Mouse (Mus musculus): ENCODE measurements around the gene Myo15. TPM values are rescaled to one million over a fixed set of nuclear protein-coding genes. Genes with fewer than 3 reads are reported as not detected.

Gene Myo15
- polyA plus RNA-seq, 1 experiment from 2014 or later = 0.04 TPM

DNA sequence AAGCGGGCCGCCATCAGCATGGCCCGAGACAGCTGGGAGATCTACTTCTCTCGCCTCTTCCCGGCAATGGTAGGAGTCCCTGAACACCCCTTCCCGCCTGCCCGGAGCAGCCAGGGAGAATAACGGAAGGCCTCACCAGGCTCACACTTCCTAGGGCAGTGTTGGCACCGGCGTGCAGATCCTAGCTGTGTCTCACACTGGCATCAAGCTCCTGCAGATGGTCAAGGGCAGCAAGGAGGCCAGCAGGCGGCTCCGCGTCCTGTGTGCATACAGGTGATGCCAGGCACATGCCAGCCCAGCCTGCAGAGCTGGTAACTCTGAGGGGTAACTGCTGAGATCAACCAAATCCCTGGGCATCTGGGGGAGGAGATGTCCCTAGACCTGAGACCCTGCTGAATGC is 38.1 kb downstream of the Myo15 start:
- Histone ChIP-seq H3K27ac (ENCODE audit: poor library complexity, severe bottlenecking) (no peak overlapping the region), H3K4me1 (replicated peaks) (peaks cover 14% of the 10 kb centered on the region), H3K4me2 (no peak overlapping the region), H3K36me3 (no peaks in the 10 kb centered on the region), H3K9me3 (replicated peaks) (no peaks in the 10 kb centered on the region), H3K4me3 (no peak overlapping the region), H3K9ac (no peak overlapping the region), H3K27me3 (replicated peaks) (peaks cover 53% of the 10 kb centered on the region)
- WGBS = 83% methylated on average over 13 of the region's 13 CpGs
- ATAC-seq (ENCODE audit: insufficient number of reproducible peaks, low FRiP score) = no peak

GRCm38 (mm10) chr11:60508950-60509349 is 39.8 kb downstream of the Myo15 start:
- ATAC-seq (ENCODE audit: insufficient number of reproducible peaks, low FRiP score) = peak; percentile 74; the same call in 1 of the 2 replicates
- Histone ChIP-seq H3K27me3 (replicated peaks) (peaks cover 44% of the 10 kb centered on the region), H3K27ac (ENCODE audit: poor library complexity, severe bottlenecking) (no peak overlapping the region), H3K4me1 (replicated peaks) (peaks cover 14% of the 10 kb centered on the region), H3K9ac (peak overlapping the region; percentile 65), H3K9me3 (replicated peaks) (no peaks in the 10 kb centered on the region), H3K36me3 (no peaks in the 10 kb centered on the region), H3K4me2 (peak overlapping the region; percentile 96), H3K4me3 (peak overlapping the region; percentile 50)
- WGBS = 3% methylated on average over 11 of the region's 11 CpGs

DNA sequence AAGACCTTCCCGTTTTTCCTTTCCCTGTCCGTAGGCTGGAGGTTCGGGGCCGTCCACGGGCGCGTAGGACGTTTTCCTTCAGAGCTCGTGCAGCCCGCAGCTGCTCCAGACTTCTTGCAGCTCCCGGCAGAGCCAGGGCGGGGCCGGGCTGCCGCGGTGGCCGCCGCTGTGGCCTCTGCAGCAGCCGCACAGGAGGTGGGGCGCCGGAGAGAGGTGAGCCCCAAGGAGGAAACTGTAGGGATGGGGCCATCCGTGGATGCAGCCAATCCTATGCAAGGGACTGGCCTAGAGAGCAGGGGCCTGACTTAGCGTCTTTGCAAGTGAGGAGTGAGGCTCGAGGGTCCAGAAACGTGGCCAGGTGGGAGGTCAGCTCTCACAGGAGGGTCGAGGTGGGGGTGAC is 40.4 kb downstream of the Myo15 start:
- H3K9ac ChIP-seq = peak overlapping the region; percentile 65
- 1% methylated on average over 25 of the region's 25 CpGs for WGBS
- H3K4me2 ChIP-seq = peak overlapping the region; percentile 96
- ATAC-seq (ENCODE audit: insufficient number of reproducible peaks, low FRiP score) = peak; percentile 68
- peaks cover 41% of the 10 kb centered on the region for H3K27me3 ChIP-seq (replicated peaks)
- no peaks in the 10 kb centered on the region for H3K9me3 ChIP-seq (replicated peaks)
- H3K36me3 ChIP-seq = no peaks in the 10 kb centered on the region
- H3K4me3 ChIP-seq = peak overlapping the region; percentile 50
- no peak overlapping the region for H3K27ac ChIP-seq (ENCODE audit: poor library complexity, severe bottlenecking)
- peaks cover 14% of the 10 kb centered on the region for H3K4me1 ChIP-seq (replicated peaks)

DNA sequence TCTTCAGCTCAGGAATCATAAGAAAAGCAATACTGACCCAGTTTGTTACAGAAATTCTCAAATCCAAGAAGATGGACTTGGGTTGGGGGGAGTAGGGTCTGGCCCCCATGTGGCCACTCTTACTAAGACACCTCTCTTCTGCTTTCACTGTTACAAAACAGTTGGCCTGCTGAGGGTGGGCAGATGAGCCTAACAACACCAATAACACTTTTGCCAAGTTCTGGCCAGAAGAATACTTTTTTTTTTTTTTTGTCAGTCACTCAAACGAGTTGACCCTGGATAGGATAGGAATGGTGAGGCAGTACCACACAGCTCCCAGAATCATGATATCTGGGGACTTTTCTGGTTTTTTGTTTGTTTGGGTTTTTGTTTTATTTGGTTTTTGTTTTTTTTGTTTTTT is 42.8 kb downstream of the Myo15 start:
- 80% methylated on average over 1 of the region's 1 CpGs for WGBS
- no peak overlapping the region for H3K27ac ChIP-seq (ENCODE audit: poor library complexity, severe bottlenecking)
- H3K9me3 ChIP-seq (replicated peaks) = no peaks in the 10 kb centered on the region
- H3K9ac ChIP-seq = no peak overlapping the region
- no peak overlapping the region for H3K4me2 ChIP-seq
- H3K36me3 ChIP-seq = no peaks in the 10 kb centered on the region
- peaks cover 35% of the 10 kb centered on the region for H3K27me3 ChIP-seq (replicated peaks)
- ATAC-seq (ENCODE audit: insufficient number of reproducible peaks, low FRiP score) = no peak
- H3K4me1 ChIP-seq (replicated peaks) = peaks cover 17% of the 10 kb centered on the region
- H3K4me3 ChIP-seq = no peak overlapping the region

- WGBS = 70% methylated on average over 2 of the region's 2 CpGs
- Histone ChIP-seq H3K27me3 (replicated peaks) (peaks cover 29% of the 10 kb centered on the region), H3K4me1 (replicated peaks) (peaks cover 17% of the 10 kb centered on the region), H3K4me2 (no peak overlapping the region), H3K36me3 (no peaks in the 10 kb centered on the region), H3K27ac (ENCODE audit: poor library complexity, severe bottlenecking) (no peak overlapping the region), H3K9me3 (replicated peaks) (no peaks in the 10 kb centered on the region), H3K9ac (no peak overlapping the region), H3K4me3 (no peak overlapping the region)
- ATAC-seq (ENCODE audit: insufficient number of reproducible peaks, low FRiP score) = no peak
These were observed 43.4 kb downstream of the Myo15 start for GRCm38 (mm10) chr11:60512520-60512919.

DNA sequence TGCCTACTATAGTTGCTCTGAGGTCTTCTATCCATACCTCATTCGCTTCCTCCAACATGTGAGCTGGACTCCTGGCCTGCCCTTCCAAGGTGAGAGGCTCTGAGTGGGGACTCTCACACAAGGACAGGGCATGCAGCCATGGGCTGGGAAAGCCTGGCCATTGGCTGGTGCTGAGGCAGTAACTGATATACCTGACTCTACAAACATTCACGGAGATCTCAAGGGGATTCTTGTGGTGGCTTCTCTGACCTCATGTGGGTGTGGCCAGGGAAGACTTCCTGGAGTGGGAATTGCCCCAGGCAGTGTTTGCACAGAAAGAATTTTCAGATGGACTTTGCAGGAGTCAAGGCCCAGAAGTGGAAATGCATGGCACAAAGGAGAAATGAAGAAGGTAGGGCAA is 45.8 kb downstream of the Myo15 start:
- Histone ChIP-seq H3K9me3 (replicated peaks) (no peaks in the 10 kb centered on the region), H3K9ac (no peak overlapping the region), H3K27me3 (replicated peaks) (peaks cover 11% of the 10 kb centered on the region), H3K4me3 (no peak overlapping the region), H3K4me2 (no peak overlapping the region), H3K27ac (ENCODE audit: poor library complexity, severe bottlenecking) (no peak overlapping the region), H3K36me3 (no peaks in the 10 kb centered on the region), H3K4me1 (replicated peaks) (peaks cover 4% of the 10 kb centered on the region; the same call in 1 of the 2 replicates)
- no peak for ATAC-seq (ENCODE audit: insufficient number of reproducible peaks, low FRiP score)
- WGBS = 47% methylated on average over 2 of the region's 2 CpGs

DNA sequence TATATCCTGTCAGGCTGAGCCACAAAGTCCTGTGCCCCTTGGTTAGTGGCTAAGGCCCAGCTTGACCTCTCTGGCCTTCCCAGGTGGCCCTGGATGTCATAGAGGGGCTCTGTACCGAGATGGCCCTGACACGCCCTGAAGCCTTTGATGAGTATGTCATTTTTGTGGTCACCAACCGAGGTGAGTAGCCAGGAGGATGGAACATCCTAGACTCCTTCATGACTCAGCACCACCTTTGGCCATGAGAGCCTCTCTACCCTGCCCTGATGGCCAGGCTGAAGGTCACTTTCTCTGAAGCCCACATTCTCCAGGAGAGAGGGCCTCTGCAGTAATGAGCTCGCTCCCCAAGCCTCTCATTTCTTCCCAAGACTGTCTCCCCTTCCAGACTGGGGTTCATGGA is 49.2 kb downstream of the Myo15 start:
- H3K9me3 ChIP-seq (replicated peaks) = no peaks in the 10 kb centered on the region
- no peak overlapping the region for H3K27ac ChIP-seq (ENCODE audit: poor library complexity, severe bottlenecking)
- ATAC-seq (ENCODE audit: insufficient number of reproducible peaks, low FRiP score) = no peak
- 71% methylated on average over 4 of the region's 4 CpGs for WGBS
- H3K4me1 ChIP-seq (replicated peaks) = 0 out of 2 replicates have a peak, but pooled peaks cover 3% of the 10 kb centered on the region
- no peaks in the 10 kb centered on the region for H3K36me3 ChIP-seq
- H3K4me3 ChIP-seq = no peak overlapping the region
- H3K4me2 ChIP-seq = no peak overlapping the region
- H3K9ac ChIP-seq = no peak overlapping the region
- H3K27me3 ChIP-seq (replicated peaks) = no peaks in the 10 kb centered on the region

DNA sequence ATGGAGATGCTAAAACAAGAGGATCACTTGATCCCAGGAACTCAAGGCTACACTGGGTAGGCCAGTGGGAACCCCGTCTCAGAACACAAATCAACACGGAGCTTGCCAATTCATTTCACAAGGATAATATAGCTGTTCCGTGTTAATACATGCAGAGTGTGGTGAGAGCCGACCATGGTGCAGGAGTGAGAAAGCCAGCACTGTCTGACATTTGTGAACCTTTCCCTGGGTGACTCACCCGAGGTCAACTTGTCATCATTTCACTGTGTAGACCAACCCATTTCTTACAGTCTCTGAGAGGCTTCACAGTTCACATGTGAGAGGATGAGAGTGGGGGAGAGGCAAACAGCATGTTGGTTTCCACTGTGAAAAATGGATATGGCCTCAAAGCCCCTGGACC is 52.9 kb downstream of the Myo15 start:
- ATAC-seq (ENCODE audit: insufficient number of reproducible peaks, low FRiP score) = no peak
- Histone ChIP-seq H3K27me3 (replicated peaks) (no peaks in the 10 kb centered on the region), H3K9ac (no peak overlapping the region), H3K36me3 (no peaks in the 10 kb centered on the region), H3K4me2 (no peak overlapping the region), H3K4me3 (no peak overlapping the region), H3K9me3 (replicated peaks) (no peaks in the 10 kb centered on the region), H3K4me1 (replicated peaks) (no peaks in the 10 kb centered on the region), H3K27ac (ENCODE audit: poor library complexity, severe bottlenecking) (no peak overlapping the region)
- WGBS = 71% methylated on average over 5 of the region's 5 CpGs

- ATAC-seq (ENCODE audit: insufficient number of reproducible peaks, low FRiP score) = no peak
- Histone ChIP-seq H3K9ac (no peak overlapping the region), H3K4me1 (replicated peaks) (no peaks in the 10 kb centered on the region), H3K9me3 (replicated peaks) (no peaks in the 10 kb centered on the region), H3K36me3 (no peaks in the 10 kb centered on the region), H3K4me2 (no peak overlapping the region), H3K27me3 (replicated peaks) (no peaks in the 10 kb centered on the region), H3K4me3 (no peak overlapping the region), H3K27ac (ENCODE audit: poor library complexity, severe bottlenecking) (no peak overlapping the region)
- 81% methylated on average over 6 of the region's 6 CpGs for WGBS
These were observed 53.7 kb downstream of the Myo15 start for GRCm38 (mm10) chr11:60522661-60523365.

GRCm38 (mm10) chr11:60526461-60526860 is 57.3 kb downstream of the Myo15 start:
- H3K4me1 ChIP-seq (replicated peaks) = no peaks in the 10 kb centered on the region
- H3K36me3 ChIP-seq = no peaks in the 10 kb centered on the region
- no peak overlapping the region for H3K4me2 ChIP-seq
- H3K9me3 ChIP-seq (replicated peaks) = no peaks in the 10 kb centered on the region
- no peak overlapping the region for H3K4me3 ChIP-seq
- 71% methylated on average over 4 of the region's 4 CpGs for WGBS
- no peak overlapping the region for H3K9ac ChIP-seq
- no peak for ATAC-seq (ENCODE audit: insufficient number of reproducible peaks, low FRiP score)
- no peak overlapping the region for H3K27ac ChIP-seq (ENCODE audit: poor library complexity, severe bottlenecking)
- H3K27me3 ChIP-seq (replicated peaks) = no peaks in the 10 kb centered on the region; the same call in 1 of the 2 replicates

GRCm38 (mm10) chr11:60535676-60536075 is 66.5 kb downstream of the Myo15 start:
- H3K4me3 ChIP-seq = no peak overlapping the region; the same call in 1 of the 2 replicates
- peaks cover 14% of the 10 kb centered on the region for H3K4me1 ChIP-seq (replicated peaks)
- peak overlapping the region; percentile 99; the same call in 1 of the 2 replicates for H3K27ac ChIP-seq (ENCODE audit: poor library complexity, severe bottlenecking)
- no peak for ATAC-seq (ENCODE audit: insufficient number of reproducible peaks, low FRiP score)
- no peaks in the 10 kb centered on the region for H3K9me3 ChIP-seq (replicated peaks)
- H3K9ac ChIP-seq = no peak overlapping the region
- peaks cover 4% of the 10 kb centered on the region; the same call in 1 of the 2 replicates for H3K36me3 ChIP-seq
- peak overlapping the region; percentile 95 for H3K4me2 ChIP-seq
- 85% methylated on average over 2 of the region's 2 CpGs for WGBS
- H3K27me3 ChIP-seq (replicated peaks) = no peaks in the 10 kb centered on the region; the same call in 1 of the 2 replicates

Measured in heart, embryonic 12.5 days (tissue).